Mouse (Mus musculus) cerebellum, adult 11-12 months (tissue): ENCODE results near the gene Spata31d1b.
A peak's percentile ranks its signal among the peaks of the same experiment; 100 is the strongest.

Experiments
- DNase-seq: peaks from one replicate; pipeline ENCODE4 v3.0.0; 2022

Gene Spata31d1b

GRCm38 (mm10) chr13:59756906-59757305 is 44.8 kb downstream of the Spata31d1b start:
- no peak for DNase-seq

DNA sequence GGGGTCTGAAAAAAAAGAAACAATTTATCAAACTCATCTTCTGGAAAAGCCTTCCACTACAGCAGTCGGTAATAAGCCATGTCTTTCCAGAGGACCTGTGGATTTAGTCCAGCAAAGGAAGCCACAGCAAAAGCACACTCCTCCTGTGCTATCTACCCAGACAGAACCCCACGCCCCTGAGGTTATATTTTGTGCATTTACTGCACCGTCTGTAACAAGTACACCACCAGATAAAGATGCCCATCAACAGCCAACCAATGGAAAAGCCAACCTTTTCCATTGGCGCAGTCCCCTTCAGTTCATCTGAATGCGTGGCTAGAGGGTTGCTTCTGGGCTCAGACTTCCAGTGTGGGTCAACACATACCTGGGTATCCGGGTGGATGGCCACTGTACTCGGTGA is 50.7 kb downstream of the Spata31d1b start:
- DNase-seq = no peak

GRCm38 (mm10) chr13:59766786-59767515 is 54.9 kb downstream of the Spata31d1b start:
- no peak for DNase-seq

DNA sequence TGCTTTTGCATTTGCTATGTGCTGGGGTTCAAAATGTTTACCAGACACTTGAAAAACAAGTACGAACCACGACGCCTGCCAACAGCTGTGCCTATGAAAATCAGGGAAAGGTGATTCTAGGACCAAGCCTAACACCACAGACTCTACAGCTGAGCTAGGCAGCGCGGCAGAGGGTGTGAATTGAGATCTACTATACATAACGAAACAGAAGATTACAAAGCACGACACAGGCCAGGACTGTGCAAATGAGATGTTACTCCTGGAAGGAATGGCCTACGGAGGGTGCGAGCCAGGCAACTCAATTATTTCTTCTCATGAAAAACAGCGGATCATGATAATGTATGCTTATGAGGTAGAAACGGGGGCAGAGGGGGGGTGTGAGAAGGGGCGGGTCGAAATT is 56.4 kb downstream of the Spata31d1b start:
- DNase-seq = peak; percentile 45
